Mouse (Mus musculus) liver, embryonic 13.5 days (tissue): Measurements from ENCODE around the gene Ccnj. TPM values are rescaled to one million over a fixed set of nuclear protein-coding genes. Genes with fewer than 3 reads are reported as not detected.

Experiments used
- ATAC-seq: fragments of 200-750 bp; cut with Nextera tagmentation; 2 replicates; pipeline ENCODE4 v1.8.0; 2017; ENCODE audit warnings: low read depth, mild to moderate bottlenecking, moderate number of reproducible peaks, moderate library complexity
- DNase-seq: peaks from one replicate; pipeline ENCODE4 v3.0.0; 2022
- H3K27ac ChIP-seq: fragments of 300-500 bp; sonication (generic); 2 replicates; pipeline ENCODE4 v1.5.1; 2015; ENCODE audit warnings: moderate library complexity, mild to moderate bottlenecking, inconsistent platforms
- H3K27me3 ChIP-seq: fragments of 300-500 bp; sonication (generic); 2 replicates; pipeline ENCODE4 v1.6.1; 2015; ENCODE audit warnings: mild to moderate bottlenecking, inconsistent platforms
- H3K36me3 ChIP-seq: fragments of 300-500 bp; sonication (generic); 2 replicates; pipeline ENCODE4 v1.6.1; 2015; ENCODE audit warnings: mild to moderate bottlenecking, inconsistent platforms
- H3K4me1 ChIP-seq: fragments of 300-500 bp; sonication (generic); replicated peaks from 2 replicates; pipeline ENCODE4 v1.6.1; 2015; ENCODE audit warnings: inconsistent platforms
- H3K4me2 ChIP-seq: fragments of 300-500 bp; sonication (generic); 2 replicates; pipeline ENCODE4 v1.6.1; 2015; ENCODE audit warnings: inconsistent platforms, mild to moderate bottlenecking, moderate library complexity
- H3K4me3 ChIP-seq: fragments of 300-500 bp; sonication (generic); replicated peaks from 2 replicates; pipeline ENCODE4 v1.5.1; 2015; ENCODE audit warnings: mild to moderate bottlenecking, inconsistent platforms
- H3K9ac ChIP-seq: fragments of 300-500 bp; sonication (generic); 2 replicates; pipeline ENCODE4 v1.6.1; 2015; ENCODE audit warnings: mild to moderate bottlenecking, inconsistent platforms
- H3K9me3 ChIP-seq: fragments of 300-500 bp; sonication (generic); replicated peaks from 2 replicates; pipeline ENCODE4 v1.6.1; 2016; ENCODE audit warnings: inconsistent platforms
- WGBS: fragments of 180-500 bp; shearing (Covaris S2); methylation state at CpG from one replicate; pipeline ENCODE4 v1.1.7; 2015; ENCODE audit not compliant: insufficient replicate concordance; 5-methylcytosine and 5-hydroxymethylcytosine counted together
- polyA plus RNA-seq: library from polyadenylated mRNA; unstranded; fragments of >200 nt; fragmentation: Nextera tagmentation; extraction: Ambion mirVana; gene quantifications from 2 replicates; pipeline ENCODE4 v1.2.1, GENCODE M21; 2015

The Ccnj gene
- 4.5 and 5.2 TPM in 2 replicates for polyA plus RNA-seq

DNA sequence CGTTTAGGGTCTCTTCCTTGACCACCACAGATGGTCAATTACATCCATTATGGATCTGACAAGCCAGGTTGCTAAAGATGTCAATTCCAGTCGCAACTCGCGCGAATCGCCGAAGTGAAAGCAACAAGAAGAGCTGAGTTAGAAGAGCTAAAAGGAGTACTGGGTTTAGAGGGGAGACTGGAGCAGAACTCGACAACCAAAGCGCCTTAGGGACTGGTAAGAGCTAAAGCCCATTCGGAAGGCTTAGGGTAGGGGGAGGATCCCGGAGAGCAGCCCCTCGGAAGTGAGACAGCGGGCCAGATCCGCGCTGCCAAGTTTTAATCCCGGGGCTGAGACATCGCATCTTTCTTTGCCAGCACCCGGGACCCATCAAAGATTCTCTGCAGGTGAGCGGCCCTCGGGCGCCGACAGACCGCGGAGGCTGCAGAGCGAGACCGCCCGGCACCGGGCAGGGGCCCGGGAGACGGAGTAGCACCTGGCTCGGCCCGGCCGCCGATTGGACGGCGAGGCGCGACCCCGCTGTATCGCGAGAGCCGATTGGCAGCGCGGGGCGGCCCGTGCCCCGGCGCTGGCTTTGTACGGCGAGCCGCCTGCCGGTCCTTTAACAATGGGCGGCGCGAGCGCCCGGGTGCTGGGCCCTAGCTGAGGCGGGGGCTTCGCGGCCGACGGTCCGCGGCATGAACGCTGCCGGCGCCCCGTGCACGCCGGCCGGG, at the start of gene Ccnj:
Ccnj (plus strand) TSS at position 577 of the 713 bp plus-strand sequence.
- peak; percentile 99 for ATAC-seq
- peak within 1 kb of the TSS; percentile 94 for H3K4me2 ChIP-seq
- H3K27me3 ChIP-seq = 0 out of 2 replicates have a peak, but pooled peaks cover 3% of the 10 kb centered on the region
- peak within 1 kb of the TSS; percentile 85 for H3K27ac ChIP-seq
- under 1% methylated on average over 71 of the region's 71 CpGs for WGBS
- peaks cover 45% of the 10 kb centered on the region for H3K4me1 ChIP-seq
- peak; percentile 89 for DNase-seq
- H3K36me3 ChIP-seq = no peaks in the 10 kb centered on the region
- peak within 1 kb of the TSS; percentile 95 for H3K9ac ChIP-seq
- H3K9me3 ChIP-seq = no peaks in the 10 kb centered on the region
- H3K4me3 ChIP-seq = peak within 1 kb of the TSS; percentile 93

DNA sequence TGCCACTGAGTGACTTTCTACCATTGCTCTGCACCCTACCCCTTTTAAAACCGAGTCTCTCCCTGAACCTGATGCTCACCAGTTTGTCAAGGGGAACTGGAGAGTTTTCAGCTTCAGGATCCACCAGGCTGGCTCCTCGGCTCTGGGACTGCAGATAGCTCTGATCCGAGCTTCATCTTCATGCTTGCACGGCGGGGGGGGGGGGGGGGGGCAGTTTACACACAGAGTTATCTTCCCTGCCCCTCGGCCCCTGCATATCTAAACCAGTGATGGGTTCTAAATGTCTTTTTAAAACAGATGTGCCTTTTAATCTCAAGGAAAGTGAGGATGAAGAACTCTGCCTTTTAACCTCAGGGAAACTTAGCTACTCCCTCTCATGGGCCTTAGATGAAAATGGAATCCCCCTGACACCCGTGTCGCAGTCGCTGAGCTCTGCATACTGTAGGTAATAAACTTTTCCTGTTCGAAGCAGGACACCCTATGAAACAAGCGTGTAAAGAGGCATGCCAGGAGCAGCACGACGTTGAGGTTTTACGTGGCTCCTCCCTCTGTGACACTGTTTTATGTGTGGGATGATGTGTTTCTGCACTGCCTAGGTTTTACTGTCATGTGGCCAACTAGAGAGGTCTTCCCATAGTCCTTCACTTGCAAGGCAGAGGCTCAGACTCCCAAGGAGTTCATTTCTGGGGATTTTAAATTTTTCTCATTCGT, 42.9 kb upstream of the Ccnj start:
- DNase-seq (no peak), ATAC-seq (no peak)
- 48% methylated on average over 15 of the region's 15 CpGs for WGBS
- no peak overlapping the region for H3K27ac ChIP-seq
- no peak overlapping the region for H3K4me2 ChIP-seq
- no peaks in the 10 kb centered on the region for H3K27me3 ChIP-seq
- H3K9me3 ChIP-seq = no peaks in the 10 kb centered on the region
- peaks cover 10% of the 10 kb centered on the region; the same call in 1 of the 2 replicates for H3K4me1 ChIP-seq
- H3K4me3 ChIP-seq = no peak overlapping the region
- no peaks in the 10 kb centered on the region for H3K36me3 ChIP-seq
- H3K9ac ChIP-seq = no peak overlapping the region

DNA sequence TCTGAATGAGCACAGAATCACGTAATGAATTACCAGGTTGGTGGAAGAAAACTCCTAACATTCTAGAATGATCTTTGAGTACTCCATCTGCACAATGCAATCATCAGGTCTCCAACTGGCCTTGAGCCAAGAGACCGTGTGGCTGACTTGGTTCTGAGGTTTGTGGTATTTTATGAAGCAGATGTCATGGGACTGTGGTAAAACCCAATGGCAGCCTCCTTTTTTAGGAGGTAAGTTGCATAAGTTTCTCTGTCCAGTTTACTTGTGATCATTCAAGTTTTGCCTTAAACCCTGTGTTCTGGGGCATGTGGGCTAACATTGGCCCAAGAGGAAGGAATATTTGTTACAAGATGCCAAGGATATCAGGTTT, 42.4 kb upstream of the Ccnj start:
- Histone ChIP-seq H3K9ac (no peak overlapping the region), H3K36me3 (no peaks in the 10 kb centered on the region), H3K4me2 (no peak overlapping the region), H3K27me3 (0 out of 2 replicates have a peak, but pooled peaks cover 3% of the 10 kb centered on the region), H3K9me3 (no peaks in the 10 kb centered on the region), H3K4me1 (peaks cover 10% of the 10 kb centered on the region; the same call in 1 of the 2 replicates), H3K4me3 (no peak overlapping the region), H3K27ac (no peak overlapping the region)
- 72% methylated on average over 2 of the region's 2 CpGs for WGBS
- no peak for DNase-seq
- ATAC-seq = no peak

GRCm38 (mm10) chr19:40805176-40805737, 25.8 kb upstream of the Ccnj start:
- WGBS = 40% methylated on average over 7 of the region's 7 CpGs
- peaks cover 8% of the 10 kb centered on the region for H3K4me1 ChIP-seq
- DNase-seq (no peak), ATAC-seq (peak; percentile 63; the same call in 1 of the 2 replicates)
- no peak overlapping the region for H3K4me2 ChIP-seq
- H3K27me3 ChIP-seq = no peaks in the 10 kb centered on the region
- no peak overlapping the region for H3K27ac ChIP-seq
- no peaks in the 10 kb centered on the region for H3K9me3 ChIP-seq
- H3K9ac ChIP-seq = no peak overlapping the region
- H3K4me3 ChIP-seq = no peak overlapping the region
- H3K36me3 ChIP-seq = no peaks in the 10 kb centered on the region

DNA sequence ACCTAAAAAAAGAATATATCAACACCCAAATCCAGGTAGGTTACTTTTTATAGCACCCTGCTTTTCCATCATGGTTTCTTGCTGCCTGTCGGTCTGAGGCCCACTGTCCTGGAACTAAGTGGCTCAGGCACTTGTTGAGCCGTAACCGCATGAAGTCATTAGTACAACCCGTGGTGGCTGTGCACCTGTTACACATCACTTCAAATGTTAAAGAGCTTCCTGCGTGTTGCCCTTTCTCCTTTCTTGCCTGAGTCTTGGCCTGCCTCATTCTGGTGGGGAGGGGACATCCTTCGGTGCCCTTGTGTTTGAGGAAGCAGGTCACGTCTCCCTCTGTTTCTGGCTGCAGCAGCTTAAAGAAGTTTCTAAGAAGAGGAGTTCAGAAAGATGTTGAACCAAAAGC, 21.2 kb upstream of the Ccnj start:
- Histone ChIP-seq H3K9me3 (no peaks in the 10 kb centered on the region), H3K4me2 (no peak overlapping the region), H3K27me3 (no peaks in the 10 kb centered on the region), H3K9ac (no peak overlapping the region), H3K4me1 (peaks cover 40% of the 10 kb centered on the region), H3K27ac (no peak overlapping the region; the same call in 1 of the 2 replicates), H3K4me3 (no peak overlapping the region), H3K36me3 (no peaks in the 10 kb centered on the region)
- DNase-seq = no peak
- ATAC-seq = no peak
- WGBS = 63% methylated on average over 7 of the region's 7 CpGs

- Histone ChIP-seq H3K27me3 (no peaks in the 10 kb centered on the region), H3K4me1 (peaks cover 42% of the 10 kb centered on the region), H3K4me2 (peak overlapping the region; percentile 76; the same call in 1 of the 2 replicates), H3K9me3 (no peaks in the 10 kb centered on the region), H3K27ac (peak overlapping the region; percentile 100), H3K9ac (peak overlapping the region; percentile 75; the same call in 1 of the 2 replicates), H3K4me3 (no peak overlapping the region), H3K36me3 (no peaks in the 10 kb centered on the region)
- DNase-seq (no peak), ATAC-seq (no peak)
- 75% methylated on average over 4 of the region's 4 CpGs for WGBS
These were observed 19.2 kb upstream of the Ccnj start for GRCm38 (mm10) chr19:40811840-40812239.

DNA sequence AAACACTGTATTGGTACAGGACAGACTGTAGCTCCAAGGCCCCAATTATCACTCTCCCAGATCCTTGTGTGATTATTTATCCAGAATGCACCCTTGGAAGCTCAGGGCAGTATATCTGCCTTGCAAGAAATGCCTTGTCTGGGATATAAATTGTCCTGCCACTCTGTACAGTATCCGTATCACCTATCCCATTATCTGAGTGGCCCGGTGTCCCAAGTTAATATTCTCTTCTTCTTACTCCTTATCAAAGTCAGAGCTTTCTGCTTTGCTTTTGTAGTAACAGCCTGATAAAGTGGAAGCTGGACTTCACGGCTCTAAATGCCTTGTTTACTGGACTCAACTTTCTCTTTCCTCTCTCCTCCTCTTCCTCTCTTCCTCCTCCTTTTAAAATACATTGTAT, 18.3 kb upstream of the Ccnj start:
- 15% methylated on average over 3 of the region's 3 CpGs for WGBS
- peak overlapping the region; percentile 100 for H3K27ac ChIP-seq

GRCm38 (mm10) chr19:40813385-40813784, 17.7 kb upstream of the Ccnj start:
- H3K4me3 ChIP-seq = peak overlapping the region; percentile 50
- peak overlapping the region; percentile 76 for H3K4me2 ChIP-seq
- ATAC-seq (peak; percentile 98), DNase-seq (peak; percentile 90)
- no peaks in the 10 kb centered on the region for H3K36me3 ChIP-seq
- peak overlapping the region; percentile 100 for H3K27ac ChIP-seq
- peaks cover 58% of the 10 kb centered on the region for H3K4me1 ChIP-seq
- H3K9ac ChIP-seq = peak overlapping the region; percentile 75
- no peaks in the 10 kb centered on the region for H3K27me3 ChIP-seq
- no peaks in the 10 kb centered on the region for H3K9me3 ChIP-seq
- WGBS = 9% methylated on average over 14 of the region's 14 CpGs

More for the DNA sequence above, 18.3 kb upstream of the Ccnj start:
- DNase-seq = peak; percentile 50
- peak overlapping the region; percentile 50 for H3K4me3 ChIP-seq
- no peaks in the 10 kb centered on the region for H3K36me3 ChIP-seq
- H3K4me1 ChIP-seq = peaks cover 52% of the 10 kb centered on the region
- H3K4me2 ChIP-seq = peak overlapping the region; percentile 76
- no peaks in the 10 kb centered on the region for H3K9me3 ChIP-seq
- H3K27me3 ChIP-seq = no peaks in the 10 kb centered on the region
- peak; percentile 61 for ATAC-seq
- peak overlapping the region; percentile 75 for H3K9ac ChIP-seq

GRCm38 (mm10) chr19:40815645-40816183, 15.4 kb upstream of the Ccnj start:
- Histone ChIP-seq H3K4me1 (peaks cover 72% of the 10 kb centered on the region), H3K36me3 (no peaks in the 10 kb centered on the region)
- DNase-seq = no peak

GRCm38 (mm10) chr19:40817901-40818532, 13.1 kb upstream of the Ccnj start:
- peak; percentile 49 for ATAC-seq
- H3K36me3 ChIP-seq = no peaks in the 10 kb centered on the region
- H3K9ac ChIP-seq = peak overlapping the region; percentile 6; the same call in 1 of the 2 replicates
- peaks cover 53% of the 10 kb centered on the region for H3K4me1 ChIP-seq
- peak; percentile 27 for DNase-seq
- WGBS = 28% methylated on average over 6 of the region's 6 CpGs
- no peaks in the 10 kb centered on the region for H3K27me3 ChIP-seq
- H3K4me2 ChIP-seq = peak overlapping the region; percentile 51; the same call in 1 of the 2 replicates
- H3K9me3 ChIP-seq = no peaks in the 10 kb centered on the region
- peak overlapping the region; percentile 81 for H3K27ac ChIP-seq
- no peak overlapping the region for H3K4me3 ChIP-seq

More at GRCm38 (mm10) chr19:40815645-40816183, 15.4 kb upstream of the Ccnj start:
- no peak for ATAC-seq
- Histone ChIP-seq H3K4me3 (no peak overlapping the region), H3K4me2 (no peak overlapping the region), H3K27me3 (no peaks in the 10 kb centered on the region), H3K27ac (no peak overlapping the region), H3K9me3 (no peaks in the 10 kb centered on the region), H3K9ac (no peak overlapping the region)
- 86% methylated on average over 7 of the region's 7 CpGs for WGBS
